Mouse (Mus musculus) erythroblast, embryonic 14.5 days (primary cell): ENCODE results near the gene Olfr646.

Experiments
- GATA1 ChIP-seq: IDR thresholded peaks from 2 replicates; pipeline ENCODE4 v1.6.1; 2012; ENCODE audit warnings: low read length, inconsistent platforms, mixed read lengths
- TAL1 ChIP-seq: IDR thresholded peaks from 3 replicates; pipeline ENCODE4 v1.6.1; 2012; ENCODE audit warnings: low read length, inconsistent platforms, mixed read lengths

GRCm38 (mm10) chr7:104059215-104059614, 45.5 kb upstream of the Olfr646 start:
- TF ChIP-seq TAL1, result no peak
- no peak for TF ChIP-seq GATA1
